Mouse (Mus musculus): ENCODE measurements around the gene Methig1.
"Not testable (repeated sequence)": the region's sequence is repeated elsewhere in the genome, so short reads cannot be mapped to it uniquely, and the experiment has no call there.

The Methig1 gene

GRCm38 (mm10) chr15:100421758-100422197 lies 68.8 kb downstream of the Methig1 start, which contains the start of gene Gm5475:
Gene Gm5475 (plus strand): TSS chr15:100422147.
- not testable (repeated sequence) for ATAC-seq (ENCODE audit: insufficient number of reproducible peaks, low FRiP score, low TSS enrichment)

DNA sequence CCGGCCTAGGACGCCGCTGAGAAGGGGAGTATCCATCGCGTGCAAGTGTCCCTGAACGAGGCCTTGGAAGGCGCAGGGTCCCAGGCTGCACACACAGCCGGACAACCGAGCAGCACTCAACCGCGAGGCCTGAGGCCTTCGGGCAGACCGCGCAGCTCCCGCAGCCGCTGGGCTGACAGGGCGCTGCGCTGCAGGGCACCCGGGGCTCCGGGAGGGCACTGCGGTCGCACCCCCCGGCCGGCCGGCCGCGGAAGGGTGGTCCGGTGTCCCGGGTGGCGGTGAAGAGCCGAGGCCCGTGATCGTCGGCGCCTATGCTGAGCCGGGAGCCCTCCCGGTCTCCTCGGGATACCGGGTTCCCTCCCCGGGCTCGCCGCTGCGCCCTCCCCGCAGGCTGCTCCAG lies 69.5 kb downstream of the Methig1 start:
- ATAC-seq (ENCODE audit: insufficient number of reproducible peaks, low FRiP score, low TSS enrichment), result peak; percentile 41

- ATAC-seq (ENCODE audit: insufficient number of reproducible peaks, low FRiP score, low TSS enrichment), result peak; percentile 95
These were observed 70.2 kb downstream of the Methig1 start for GRCm38 (mm10) chr15:100422899-100423860.

DNA sequence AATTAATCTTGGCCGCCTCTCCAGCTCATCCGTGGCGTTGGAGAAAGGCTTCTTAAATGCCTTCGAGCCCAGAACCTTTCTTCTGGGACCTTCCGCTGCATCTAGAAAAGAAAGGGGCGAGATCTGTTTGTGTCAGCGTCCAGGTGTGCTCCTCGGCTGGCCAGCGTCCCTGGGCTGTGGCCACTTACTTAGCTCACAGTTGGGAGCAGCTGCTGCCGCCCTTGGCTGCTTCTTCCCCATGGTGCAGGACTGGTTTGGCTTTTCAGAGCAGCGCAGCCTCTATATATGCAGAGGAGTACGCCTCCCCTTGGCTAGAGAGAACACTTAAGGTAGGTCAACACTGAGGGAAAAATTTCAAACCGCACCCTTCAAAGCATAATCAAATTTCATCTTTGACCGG lies 71.0 kb downstream of the Methig1 start:
- no peak for ATAC-seq (ENCODE audit: insufficient number of reproducible peaks, low FRiP score, low TSS enrichment)

GRCm38 (mm10) chr15:100424396-100425122 lies 71.6 kb downstream of the Methig1 start, which contains the start of gene Slc11a2:
Gene Slc11a2 (minus strand): TSS chr15:100425072.
- no peak for ATAC-seq (ENCODE audit: insufficient number of reproducible peaks, low FRiP score, low TSS enrichment)

DNA sequence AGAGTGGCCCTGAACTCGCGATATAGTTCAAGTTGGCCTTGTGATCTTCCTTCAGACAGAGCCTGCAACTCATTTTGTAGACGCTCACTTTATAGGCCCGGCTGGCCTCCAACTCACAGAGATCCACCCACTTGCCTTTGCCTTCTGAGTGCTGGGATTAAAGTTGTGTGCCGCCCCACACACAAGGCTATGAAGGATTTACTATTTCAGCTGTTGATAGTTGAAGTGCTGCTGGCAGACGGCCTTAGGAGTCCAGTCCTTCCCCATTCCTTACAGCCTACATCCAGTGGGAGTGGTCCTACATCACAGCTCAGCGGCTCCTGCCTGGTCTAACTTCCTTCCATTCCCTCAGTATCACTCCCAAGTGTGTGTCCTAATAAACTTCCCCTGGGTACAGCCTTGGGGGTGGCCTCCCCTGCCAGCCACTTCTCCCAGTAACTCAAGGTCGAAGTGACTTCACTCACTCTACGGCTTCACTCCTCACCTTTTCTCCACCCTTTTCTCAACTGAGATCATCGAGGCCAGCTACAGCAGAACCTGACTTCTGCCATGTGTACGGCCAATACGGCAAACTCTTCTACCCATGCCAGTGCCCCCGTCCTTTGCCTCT lies 75.5 kb downstream of the Methig1 start:
- no peak for ATAC-seq (ENCODE audit: insufficient number of reproducible peaks, low FRiP score, low TSS enrichment)

- peak; percentile 31; the same call in 1 of the 2 replicates for ATAC-seq (ENCODE audit: insufficient number of reproducible peaks, low FRiP score, low TSS enrichment)
These were observed 77.1 kb downstream of the Methig1 start for GRCm38 (mm10) chr15:100429959-100430565.

GRCm38 (mm10) chr15:100433234-100433633 lies 80.3 kb downstream of the Methig1 start:
- ATAC-seq (ENCODE audit: insufficient number of reproducible peaks, low FRiP score, low TSS enrichment), result no peak
